Mouse (Mus musculus) embryonic stem cell, embryonic (primary cell): ENCODE measurements around the gene Gm9913.

ENCODE experiments used
- CTCF ChIA-PET, 4 experiments: fragments of 300-600 bp in 2 of 4; fragments of 350-600 bp in 2 of 4; sonication (Branson Sonifier 250); formaldehyde crosslinking; loops; one replicate each; lab custom pipeline; 2022; ENCODE audit warnings: inconsistent platforms in 2 of 4; lab: Charles Lee
- POLR2A ChIA-PET, 4 experiments: fragments of 300-600 bp in 2 of 4; fragments of 350-600 bp in 2 of 4; sonication (Branson Sonifier 250); formaldehyde crosslinking; loops; one replicate each; lab custom pipeline; 2022; ENCODE audit warnings: antibody characterized with exemption in 4 of 4, inconsistent platforms in 1 of 4; lab: Charles Lee

The Gm9913 gene

GRCm38 (mm10) chr2:125505006-125505745 is at the start of gene Gm9913:
TSS of gene Gm9913 (plus strand) at chr2:125505089.
- CTCF ChIA-PET, result interaction anchor here in 2 of 4 experiments (0.5 to 1.5 kb wide), 2 partner anchors 11 to 924 kb away, joined by 4 to 5 read pairs; no protein-coding TSS in a partner anchor
- POLR2A ChIA-PET, result interaction anchor here in 1 of 4 experiments (0.6 to 1.1 kb wide), 2 partner anchors 9 to 181 kb away, joined by 3 read pairs; no protein-coding TSS in a partner anchor

DNA sequence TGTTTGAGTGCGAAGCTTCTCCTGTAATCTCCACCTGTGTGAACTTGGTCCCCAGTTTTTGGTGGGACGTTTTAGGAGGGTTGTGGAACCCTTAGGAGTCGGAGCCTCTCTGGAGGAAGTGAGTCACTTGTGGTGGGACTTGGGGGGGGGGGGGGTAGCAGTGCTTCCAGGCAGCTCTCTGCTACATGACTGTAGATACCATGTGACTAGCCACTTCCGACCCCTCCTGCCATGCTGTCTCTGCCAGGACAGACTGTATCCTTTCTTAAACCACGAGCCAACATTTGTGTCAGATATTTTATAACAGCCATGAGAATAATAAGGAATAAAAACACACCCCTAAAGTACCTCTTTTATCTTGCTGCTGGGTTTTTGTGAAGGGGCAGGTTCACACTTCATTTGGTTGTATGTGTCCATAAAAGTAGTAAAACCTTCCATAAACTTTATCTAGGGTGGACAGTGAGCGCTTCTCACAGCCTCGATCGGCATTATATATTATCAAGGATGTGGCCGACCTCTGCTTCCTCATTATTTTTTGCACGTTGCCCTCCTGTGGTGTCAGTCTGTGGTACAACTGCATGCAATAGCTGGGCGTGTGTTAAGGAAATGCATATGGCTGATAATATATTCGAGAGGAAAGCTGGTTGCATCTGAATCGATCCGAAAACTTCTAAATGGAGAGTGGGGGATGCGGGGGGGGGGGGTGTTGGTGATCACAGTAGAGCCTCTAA is 48.7 kb upstream of the Gm9913 start:
- CTCF ChIA-PET, result interaction anchor here in 1 of 4 experiments (0.6 kb wide), 2 partner anchors 9 to 299 kb away, joined by 3 read pairs; no protein-coding TSS in a partner anchor
- POLR2A ChIA-PET, result interaction anchor here in 1 of 4 experiments (0.7 kb wide), 2 partner anchors 82 to 145 kb away, joined by 3 to 4 read pairs; no protein-coding TSS in a partner anchor

GRCm38 (mm10) chr2:125459087-125459486 is 45.8 kb upstream of the Gm9913 start:
- CTCF ChIA-PET, result interaction anchor here in 1 of 4 experiments (0.6 kb wide), 1 partner anchor 1235 kb away, joined by 3 read pairs; no protein-coding TSS in a partner anchor
- POLR2A ChIA-PET, result no interaction called here

DNA sequence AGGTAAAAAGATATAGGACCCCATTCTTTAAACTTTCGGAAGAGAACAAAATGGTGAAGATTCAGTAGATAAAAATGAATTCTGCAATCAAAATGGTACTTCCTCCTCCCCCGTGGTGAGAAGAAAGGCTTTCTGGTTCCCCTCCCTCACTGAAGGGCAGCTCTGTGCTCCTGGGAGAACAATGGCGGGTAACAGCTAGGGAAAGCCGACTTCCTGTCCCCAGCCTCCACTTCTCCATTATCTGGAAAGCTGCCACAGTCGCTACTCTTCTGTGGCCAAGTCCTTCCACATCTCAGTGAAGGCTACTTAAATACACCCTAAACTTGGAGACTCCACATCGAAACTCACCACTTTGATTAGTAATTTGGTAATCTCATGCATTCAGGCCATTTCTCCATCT is 40.9 kb upstream of the Gm9913 start:
- ChIA-PET CTCF (no interaction called here), POLR2A (no interaction called here)

DNA sequence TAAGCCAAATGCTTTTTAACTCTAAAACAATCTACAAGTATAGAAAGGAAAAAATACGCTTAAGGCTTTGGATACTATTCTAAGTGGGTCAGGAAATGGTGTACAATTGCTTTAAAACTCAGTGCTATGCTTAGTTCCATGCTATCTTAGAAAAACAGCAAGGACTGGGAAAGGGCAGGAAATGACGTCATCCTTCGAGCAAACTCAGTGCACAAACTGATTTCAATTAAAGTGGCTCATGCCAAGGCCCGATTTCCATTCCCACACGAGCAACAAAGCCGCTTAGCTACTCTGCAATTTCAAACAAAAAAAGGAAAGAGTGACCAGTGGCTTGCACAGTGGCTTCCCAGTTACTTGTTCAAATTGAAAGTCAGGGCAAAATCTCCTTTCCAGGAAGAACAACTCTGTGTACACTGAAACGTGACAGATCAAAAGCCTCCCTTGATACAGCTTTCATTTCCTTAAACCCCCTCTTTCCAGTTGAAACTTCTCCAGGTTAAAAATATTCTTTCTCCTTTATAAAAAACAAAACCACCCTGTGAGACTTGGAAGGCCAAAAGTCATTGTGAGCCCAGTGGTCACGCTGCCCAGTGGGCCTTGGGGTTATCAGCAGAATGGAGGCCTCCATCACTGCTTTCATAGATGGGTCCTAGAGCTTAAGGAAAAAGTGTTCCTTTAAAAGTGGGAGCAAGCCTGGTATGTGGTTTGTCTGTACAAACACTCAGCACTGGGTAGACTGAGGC is 34.2 kb upstream of the Gm9913 start:
- CTCF ChIA-PET, result no interaction called here
- POLR2A ChIA-PET, result no interaction called here

- CTCF ChIA-PET, result no interaction called here
- POLR2A ChIA-PET, result no interaction called here
Measured at GRCm38 (mm10) chr2:125471721-125472120, 33.2 kb upstream of the Gm9913 start.

GRCm38 (mm10) chr2:125473228-125473627 is 31.7 kb upstream of the Gm9913 start:
- CTCF ChIA-PET, result interaction anchor here in 1 of 4 experiments (0.6 kb wide), 1 partner anchor 211 kb away, joined by 4 read pairs; no protein-coding TSS in a partner anchor
- POLR2A ChIA-PET, result no interaction called here

DNA sequence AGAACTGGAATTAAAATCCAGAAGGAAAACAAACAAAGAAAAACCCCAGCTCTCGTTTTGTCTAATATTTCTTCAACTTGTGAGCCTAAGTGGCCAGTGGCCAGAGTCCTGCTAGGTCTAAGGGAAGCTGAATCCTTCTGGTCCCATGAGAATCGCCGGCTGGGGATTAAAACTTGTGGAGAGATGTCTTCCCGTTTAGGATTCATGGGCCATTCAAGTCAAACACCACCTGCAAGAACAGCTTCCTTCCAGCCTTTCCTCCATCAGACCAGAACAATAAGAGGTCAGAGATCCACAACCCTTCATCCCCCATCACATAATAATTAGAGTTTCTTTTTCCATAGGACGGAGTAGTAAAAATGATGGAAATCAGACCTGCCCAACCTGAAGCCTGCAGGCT is 30.2 kb upstream of the Gm9913 start:
- ChIA-PET POLR2A (no interaction called here), CTCF (interaction anchor here in 1 of 4 experiments (0.6 kb wide), 1 partner anchor 605 kb away, joined by 3 read pairs; no protein-coding TSS in a partner anchor)

DNA sequence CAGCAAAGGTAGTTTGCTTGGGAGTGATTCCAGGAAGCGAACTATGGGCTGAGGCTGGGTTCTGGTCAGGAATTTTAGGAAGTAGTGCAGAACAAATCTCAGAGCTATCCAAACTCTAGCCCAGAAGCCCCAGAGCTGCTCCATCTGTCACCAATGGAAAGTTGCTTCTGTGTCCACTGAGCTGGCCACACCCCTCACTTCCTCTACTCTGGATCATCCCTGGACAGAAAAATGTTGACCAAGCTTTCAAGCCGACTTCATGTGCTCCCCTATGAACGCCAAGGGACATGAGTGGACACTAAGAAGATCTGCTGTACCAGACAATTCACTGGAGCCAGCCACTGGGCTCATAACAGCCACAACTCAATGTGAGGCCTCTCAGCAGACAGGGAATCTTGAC is 28.7 kb upstream of the Gm9913 start:
- ChIA-PET CTCF (no interaction called here), POLR2A (no interaction called here)

- ChIA-PET POLR2A (no interaction called here), CTCF (no interaction called here)
Measured at GRCm38 (mm10) chr2:125477367-125477766, 27.5 kb upstream of the Gm9913 start.

GRCm38 (mm10) chr2:125478705-125479104 is 26.2 kb upstream of the Gm9913 start:
- ChIA-PET CTCF (no interaction called here), POLR2A (no interaction called here)

GRCm38 (mm10) chr2:125480057-125480456 is 24.8 kb upstream of the Gm9913 start:
- CTCF ChIA-PET, result no interaction called here
- POLR2A ChIA-PET, result no interaction called here

DNA sequence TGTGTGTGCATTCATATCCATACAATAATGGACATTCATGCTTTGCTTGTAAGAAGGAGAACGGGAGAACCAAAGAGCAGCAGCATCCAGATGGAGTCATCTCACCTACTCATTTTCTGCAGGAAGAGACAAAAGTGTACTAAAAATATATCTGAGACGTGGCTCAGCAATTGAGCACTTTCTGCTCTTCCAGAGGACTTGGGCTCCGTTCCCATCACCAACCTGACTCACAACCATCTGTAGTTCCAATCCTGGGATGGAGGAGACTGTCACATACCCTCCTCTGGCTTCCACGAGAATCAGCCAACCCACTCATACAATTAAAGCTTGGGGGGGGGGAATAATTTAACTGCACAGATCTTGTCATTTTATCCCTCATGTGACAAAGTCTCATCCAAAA is 23.8 kb upstream of the Gm9913 start:
- CTCF ChIA-PET, result no interaction called here
- POLR2A ChIA-PET, result no interaction called here

DNA sequence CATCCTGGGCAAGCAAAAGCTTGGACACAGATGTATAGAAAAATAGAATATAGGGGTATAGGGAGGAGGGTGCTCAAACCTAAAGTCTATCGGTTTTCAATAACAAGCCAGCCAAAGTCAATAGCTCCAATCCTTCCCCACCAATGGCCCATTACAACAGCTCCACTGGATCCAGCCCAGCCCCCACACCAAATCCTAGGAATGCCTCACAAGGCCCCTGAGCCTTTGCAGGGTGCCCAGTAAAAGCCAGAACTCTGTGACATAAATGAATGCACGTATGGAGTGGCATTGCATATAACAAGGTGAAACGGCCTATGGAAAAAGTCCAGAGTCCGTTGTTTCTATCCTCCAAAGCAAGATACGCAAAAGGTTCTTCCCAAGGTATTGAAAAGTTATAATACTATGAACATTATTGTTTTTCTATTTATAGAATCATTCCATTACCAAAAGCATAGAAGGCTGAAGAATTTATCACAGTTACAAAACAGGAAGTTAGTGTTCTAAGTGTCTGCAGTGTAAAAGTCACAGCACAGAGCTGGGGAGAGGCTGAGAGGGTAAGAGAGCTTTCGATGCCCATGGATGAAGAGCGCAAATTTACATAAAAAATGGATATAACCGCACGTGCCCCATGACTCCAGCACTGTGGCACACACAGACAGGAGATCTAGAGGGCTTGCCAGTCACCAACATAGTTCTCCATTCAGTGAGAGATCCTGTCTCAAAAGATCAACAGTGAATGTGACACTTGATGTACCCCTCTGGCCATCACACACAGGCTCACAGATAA is 23.2 kb upstream of the Gm9913 start:
- ChIA-PET POLR2A (no interaction called here), CTCF (no interaction called here)

DNA sequence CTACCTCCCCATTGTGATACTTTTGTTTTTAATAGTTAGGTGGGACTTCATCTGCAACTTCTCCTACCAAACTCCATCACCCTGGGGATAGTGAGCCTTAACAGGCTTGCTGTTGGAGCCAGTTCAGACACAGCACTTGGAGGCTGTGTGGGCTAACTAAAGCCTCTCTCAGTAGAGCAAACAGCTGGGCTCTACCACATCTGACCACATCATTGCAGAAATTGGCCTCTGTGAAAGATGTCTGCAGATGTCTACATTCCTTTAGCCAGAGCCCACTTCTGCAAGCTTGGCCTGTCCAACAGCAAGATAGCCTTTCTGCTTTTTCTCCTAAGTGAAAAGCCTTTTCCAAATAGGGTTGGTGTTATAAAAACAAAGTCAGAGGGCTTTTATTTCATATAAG is 20.7 kb upstream of the Gm9913 start:
- POLR2A ChIA-PET, result no interaction called here
- CTCF ChIA-PET, result no interaction called here

- CTCF ChIA-PET, result no interaction called here
- POLR2A ChIA-PET, result no interaction called here
Measured at GRCm38 (mm10) chr2:125484910-125485309, 20.0 kb upstream of the Gm9913 start.

DNA sequence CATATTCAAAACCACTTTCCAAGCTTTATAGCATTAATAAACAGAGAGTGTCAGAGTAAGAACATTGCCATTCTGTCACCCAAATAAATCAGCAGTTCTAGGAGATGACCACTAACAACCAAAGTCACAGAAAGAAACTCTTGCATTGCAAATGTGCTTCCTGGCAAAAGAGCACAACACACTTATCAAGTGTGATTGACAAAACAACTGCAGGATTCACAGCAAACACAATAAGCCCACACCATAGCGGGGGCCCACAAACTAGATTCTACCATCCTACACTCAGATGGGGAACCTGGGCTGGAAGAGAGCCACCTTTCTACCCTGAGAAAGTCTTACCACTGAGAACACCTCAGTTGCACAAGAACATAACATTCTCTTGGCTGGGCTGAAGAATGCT is 14.9 kb upstream of the Gm9913 start:
- POLR2A ChIA-PET, result no interaction called here
- CTCF ChIA-PET, result no interaction called here

DNA sequence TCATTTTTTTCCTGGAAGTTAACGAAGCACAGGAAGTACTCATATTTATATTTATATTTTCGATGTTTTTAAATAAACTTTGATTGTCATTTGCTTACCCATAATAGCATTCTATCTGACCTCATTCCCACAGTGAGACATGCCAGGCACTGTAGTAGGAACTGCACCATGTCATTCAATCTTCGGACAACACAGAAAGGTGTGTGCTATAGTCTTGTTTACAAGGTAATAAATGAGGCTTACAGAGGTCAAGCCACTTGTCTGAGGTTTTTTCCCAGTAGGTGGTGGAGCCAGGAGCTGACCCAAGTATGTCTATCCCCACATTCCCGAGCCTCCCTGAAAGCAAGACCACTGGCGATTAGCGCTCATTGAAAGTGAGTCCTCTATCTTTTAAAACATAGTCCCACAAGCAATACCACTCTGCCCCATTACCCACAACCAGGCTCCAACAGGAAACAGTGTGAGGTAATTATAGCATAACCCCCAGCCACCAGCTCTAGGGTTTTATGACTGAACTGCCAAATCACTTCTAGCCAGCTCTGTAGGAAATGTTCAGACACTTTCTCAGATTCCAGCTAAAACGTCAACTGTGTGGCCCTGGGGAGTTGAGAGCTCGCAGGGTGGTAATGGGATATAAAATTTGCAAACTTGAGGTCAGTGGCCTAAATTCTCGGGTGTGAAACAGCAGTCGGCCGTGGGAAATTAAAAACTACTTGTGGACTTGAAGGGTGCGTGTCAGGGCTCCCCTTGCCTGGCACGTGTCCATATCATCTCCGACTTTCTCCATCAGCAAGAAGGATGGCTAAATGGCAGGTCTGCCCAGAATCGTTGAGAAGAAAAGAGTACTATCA is 12.6 kb upstream of the Gm9913 start:
- CTCF ChIA-PET, result interaction anchor here in 1 of 4 experiments (1.0 kb wide), 1 partner anchor 53 kb away, joined by 3 read pairs; no protein-coding TSS in a partner anchor
- POLR2A ChIA-PET, result interaction anchor here in 1 of 4 experiments (0.7 kb wide), 1 partner anchor 1688 kb away, joined by 4 read pairs; no protein-coding TSS in a partner anchor
